Mouse (Mus musculus): ENCODE results near the gene Tmem160.

DNA sequence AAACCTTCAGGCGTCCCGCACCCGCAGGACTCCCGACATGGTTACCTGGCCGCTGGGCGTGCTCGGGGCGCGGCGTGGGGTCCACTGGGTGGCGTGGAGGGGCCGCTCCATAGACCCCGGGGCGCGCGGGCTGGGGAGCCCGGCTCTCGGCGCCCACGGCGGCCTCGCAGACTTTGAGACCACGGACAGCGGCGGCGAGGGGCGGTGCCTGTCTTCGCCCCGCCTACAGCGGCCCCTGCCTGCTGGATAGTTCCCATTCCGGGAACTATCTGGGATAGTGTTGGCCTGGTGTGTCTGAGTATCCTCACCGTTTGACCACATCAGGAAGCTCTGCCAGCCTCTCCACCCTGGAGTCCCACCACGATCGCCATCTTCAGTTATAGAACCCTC is 24.0 kb downstream of the Tmem160 start:
- TF ChIP-seq GATA1 (IDR thresholded peaks at IDR 0.05; ENCODE audit: borderline replicate concordance, low read length) (no peak), FLI1 (IDR thresholded peaks at IDR 0.05; ENCODE audit: low read length) (no peak)

All from megakaryocyte, embryonic 14.5 days (primary cell).